Mouse (Mus musculus): ENCODE data around the gene Xpo4.

Gene Xpo4

DNA sequence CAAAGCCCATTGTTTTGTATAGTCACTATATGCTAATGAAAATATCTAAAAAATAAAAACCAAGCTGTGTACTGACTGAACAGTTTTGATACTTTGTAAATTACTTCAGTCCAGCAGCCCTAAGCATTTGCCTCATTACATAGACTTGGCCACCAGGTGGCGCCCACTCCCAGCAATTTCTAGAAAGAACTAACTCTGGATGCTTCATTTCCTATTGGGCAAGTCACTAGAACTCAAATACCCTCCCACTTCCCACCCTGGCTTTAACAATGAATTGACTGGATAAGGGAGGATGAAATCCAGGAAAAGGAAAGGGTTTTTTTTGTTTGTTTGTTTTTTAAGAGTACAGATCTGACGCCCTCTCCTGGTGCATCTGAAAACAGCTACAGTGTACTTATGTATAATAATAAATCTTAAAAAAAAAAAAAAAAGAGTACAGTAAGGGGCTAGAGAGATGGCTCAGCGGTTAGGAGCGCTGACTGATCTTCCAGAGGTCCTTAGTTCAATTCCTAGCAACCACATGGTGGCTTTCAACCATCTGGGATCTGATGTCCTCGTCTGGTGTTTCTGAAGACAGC is 14.8 kb upstream of the Xpo4 start:
- DNase-seq: peak; percentile 90 to 91

DNA sequence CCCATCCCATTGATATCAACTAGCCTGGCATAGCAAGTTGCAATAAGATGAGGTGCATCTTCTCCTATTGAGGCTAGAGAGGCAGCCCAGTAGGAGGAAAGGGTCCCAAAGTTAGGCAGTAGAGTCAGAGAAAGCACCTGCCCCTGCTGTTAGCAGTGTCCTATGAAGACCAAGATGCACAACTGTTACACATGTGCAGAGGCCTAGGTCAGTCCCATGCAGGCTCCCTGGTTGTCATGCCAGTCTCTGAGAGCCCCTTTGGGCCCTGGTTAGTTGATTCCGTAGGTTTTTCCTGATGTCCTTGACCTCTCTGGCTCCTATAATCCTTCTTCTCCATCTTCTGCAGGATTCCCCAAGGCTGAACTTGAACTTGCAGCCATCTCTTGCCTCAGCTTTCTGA is 14.3 kb upstream of the Xpo4 start:
- DNase-seq: no peak

DNA sequence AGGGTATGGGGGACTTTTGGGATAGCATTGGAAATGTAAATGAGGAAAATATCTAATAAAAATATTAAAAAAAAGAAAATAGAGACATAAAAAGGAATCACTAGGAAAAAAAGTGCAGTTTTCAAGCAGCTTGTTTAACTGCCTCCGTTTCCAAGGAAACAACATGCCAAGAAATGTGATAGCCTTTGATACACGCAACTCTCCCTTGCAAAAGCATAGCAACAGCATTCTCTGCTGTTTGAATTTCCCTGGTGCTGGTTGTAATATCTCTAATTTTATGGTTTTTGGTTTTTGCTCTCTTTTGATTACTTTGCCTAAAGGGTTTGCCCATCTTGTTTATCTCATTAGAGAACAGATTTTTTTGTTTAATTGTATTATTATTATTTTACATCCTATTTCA is 10.3 kb upstream of the Xpo4 start:
- DNase-seq: no peak

DNA sequence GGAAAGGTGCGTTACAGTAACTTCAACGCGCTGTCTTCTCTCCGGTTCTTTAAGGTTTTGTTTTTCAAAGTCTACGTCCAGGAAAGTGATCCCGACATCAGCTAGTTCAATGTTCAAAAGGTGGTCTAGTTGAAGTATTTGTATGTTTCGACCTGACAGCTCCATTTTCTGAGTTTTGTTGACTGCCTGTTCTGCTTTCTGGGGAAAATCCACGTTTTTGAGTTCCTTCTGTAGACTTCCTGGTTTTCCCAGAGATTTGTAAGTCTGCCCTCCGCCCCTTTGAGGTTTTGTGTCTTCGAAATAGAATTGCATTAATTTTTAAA is 359 bp upstream of the Xpo4 start:
- no peak for DNase-seq

DNA sequence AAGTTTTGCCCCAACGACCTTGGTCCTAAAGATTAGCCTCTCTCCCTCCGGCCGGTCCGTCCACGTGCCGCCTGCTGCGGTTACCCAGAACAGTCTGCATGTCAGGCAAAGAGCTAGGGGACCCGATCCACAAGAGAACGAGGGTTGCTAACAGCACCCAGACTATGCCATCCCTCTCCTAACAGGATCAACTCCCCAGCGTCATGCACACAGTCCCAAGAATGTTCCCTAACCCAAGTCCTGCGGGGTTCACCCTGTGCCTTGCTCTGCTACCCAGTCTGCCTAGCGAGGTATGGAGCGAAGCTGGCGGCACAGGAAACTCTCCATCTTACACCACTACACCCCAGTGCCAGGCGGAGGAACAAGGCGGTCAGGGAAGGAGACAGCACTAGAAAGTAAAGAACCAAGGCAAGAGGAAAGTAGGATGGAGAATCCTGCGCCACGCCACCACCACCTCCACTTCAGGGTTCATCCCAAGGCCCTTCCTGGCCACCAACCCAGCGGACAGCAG is 864 bp downstream of the Xpo4 start:
- no peak for DNase-seq

DNA sequence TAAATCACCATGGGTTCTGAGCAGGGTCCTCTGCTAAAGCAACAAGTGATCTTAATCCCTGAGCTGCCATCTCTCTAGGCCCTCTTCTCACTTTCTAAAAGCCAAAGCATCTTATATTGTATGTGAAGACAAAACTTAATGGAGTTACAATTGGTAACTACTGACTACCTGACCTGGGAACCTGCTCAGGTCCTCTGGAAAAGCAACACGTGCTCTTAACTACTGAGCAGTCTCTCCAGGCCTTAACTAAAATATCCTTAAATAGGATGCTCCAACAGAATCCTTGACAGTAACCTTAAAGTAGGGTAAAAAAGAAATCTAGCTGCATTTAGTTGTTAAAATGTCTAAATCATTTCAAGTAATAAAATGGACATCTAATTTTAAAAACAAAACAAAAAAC is 1.6 kb downstream of the Xpo4 start:
- no peak for DNase-seq

DNA sequence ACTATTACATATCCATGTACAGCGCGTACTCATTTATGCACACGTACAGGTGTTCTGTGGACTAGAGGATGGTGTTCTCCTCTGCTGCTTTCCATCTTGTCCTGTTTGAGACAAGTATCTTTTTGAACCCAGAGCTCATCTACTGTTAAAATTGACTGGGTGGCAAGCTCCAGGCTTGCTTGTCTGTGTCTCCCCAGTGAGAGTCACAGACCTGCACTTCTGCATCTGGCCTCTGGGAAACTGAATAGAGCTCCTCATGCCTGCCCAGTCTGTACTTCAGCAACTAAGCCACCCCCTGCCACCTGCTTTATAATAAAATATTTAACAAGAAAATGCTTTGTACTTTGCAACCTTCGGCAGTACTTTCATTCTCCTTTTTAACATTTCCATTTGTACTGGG is 6.9 kb downstream of the Xpo4 start:
- peak; percentile 17 to 20 for DNase-seq

DNA sequence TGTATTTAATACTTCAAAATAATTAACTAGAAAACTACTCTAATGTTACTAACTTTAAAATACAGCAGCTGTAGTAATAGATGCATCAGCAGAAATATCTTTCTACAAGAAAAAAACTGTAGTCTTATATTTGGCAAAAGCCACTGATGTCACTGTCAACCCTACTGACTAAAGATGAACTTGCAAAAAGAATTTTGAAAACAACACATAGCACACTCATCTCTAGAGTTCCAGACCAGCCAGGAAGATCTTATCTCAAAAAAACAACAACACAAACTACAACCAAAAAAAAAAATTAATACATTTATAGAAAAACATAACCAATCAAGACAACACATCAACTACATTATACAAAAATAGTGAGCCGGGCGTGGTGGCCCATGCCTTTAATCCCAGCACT is 7.7 kb downstream of the Xpo4 start:
- no peak for DNase-seq

DNA sequence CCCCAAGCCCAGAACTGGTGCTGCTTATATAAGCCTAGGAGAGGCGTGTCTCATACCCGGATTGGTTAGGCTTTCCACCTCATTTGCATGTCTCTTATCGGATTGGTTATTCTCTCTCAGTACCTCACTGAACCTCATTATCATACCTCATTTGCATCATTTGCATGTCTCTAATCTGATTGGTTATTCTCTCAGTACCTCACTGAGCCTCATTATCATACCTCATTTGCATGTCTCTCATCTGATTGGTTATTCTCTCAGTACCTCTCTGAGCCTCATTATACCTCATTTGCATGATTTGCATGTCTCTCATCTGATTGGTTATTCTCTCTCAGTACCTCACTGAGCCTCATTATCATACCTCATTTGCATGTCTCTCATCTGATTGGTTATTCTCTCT is 8.7 kb downstream of the Xpo4 start:
- DNase-seq: peak; percentile 9 to 12

DNA sequence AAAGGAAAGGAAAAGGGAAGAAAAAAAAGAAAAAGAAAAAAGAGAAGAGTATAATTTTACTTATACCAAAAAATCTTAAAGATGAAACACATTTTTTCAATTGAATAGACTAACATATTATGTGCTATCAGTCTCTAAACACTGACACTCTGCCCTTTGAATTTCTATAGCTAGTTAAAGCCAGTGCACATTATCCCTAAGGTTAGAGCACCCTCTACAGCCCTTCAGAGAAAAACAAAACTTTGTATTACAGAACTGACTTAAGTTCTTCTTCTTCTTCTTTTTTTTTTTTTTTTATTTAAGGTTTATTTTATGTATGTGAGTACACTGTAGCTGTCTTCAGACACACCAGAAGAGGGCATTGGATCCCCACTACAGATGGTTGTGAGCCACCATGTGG is 15.7 kb downstream of the Xpo4 start:
- no peak for DNase-seq

DNA sequence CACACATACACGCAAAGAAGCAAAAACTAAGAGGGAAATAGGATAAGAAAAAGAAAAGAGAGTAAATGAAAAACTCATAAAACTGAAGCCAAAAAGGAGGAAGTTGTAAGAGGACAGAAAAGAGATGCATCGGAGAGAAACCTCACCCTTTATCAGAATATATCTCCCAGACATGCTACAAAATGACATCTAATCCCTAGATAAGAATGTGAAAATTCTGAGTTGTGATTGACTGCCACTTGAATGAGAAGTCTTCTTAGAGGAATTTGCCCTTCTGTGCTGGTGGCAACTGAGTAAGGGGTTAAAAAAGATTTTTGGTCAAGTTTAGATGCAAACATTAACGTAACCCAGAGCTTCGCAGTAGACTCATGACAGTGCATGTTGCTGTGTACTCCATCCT is 19.1 kb downstream of the Xpo4 start:
- no peak for DNase-seq

DNA sequence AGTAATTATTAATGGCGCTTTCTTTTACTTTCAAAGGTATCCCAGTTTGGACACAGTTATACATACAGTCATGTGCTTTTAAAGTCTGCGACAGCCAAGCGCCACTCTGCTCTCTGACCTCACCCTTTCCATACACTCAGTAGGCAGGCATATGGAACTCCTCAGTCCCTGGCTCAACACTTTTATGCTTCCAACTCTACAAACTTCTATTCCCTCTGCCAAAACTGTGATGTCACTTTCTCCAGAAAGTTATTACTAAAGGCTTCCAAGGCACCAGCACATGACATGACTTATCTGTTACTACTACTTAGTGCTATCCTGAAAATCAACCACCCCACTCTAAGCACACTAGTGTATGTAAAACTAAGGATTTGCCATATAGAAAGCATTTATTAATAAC is 26.1 kb downstream of the Xpo4 start:
- no peak for DNase-seq

DNA sequence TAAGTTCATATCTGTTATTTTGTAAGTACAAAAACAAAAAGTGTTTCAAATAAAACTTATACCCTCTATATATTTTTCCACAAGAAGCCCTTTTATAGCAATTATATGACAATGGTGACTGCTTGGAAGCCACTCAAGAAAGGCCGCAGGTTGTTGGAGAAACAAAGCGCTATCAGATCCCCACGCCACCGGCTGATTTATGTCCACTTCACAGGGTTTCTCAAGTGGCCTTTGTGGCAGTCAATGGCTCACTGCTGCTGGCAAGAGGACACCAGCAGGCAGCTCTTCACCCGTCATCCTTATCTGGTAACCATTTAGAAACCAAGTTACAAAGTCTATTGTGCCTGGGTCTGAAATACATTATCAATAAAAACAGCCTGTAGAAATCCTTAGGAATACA is 31.1 kb downstream of the Xpo4 start:
- DNase-seq: no peak

DNA sequence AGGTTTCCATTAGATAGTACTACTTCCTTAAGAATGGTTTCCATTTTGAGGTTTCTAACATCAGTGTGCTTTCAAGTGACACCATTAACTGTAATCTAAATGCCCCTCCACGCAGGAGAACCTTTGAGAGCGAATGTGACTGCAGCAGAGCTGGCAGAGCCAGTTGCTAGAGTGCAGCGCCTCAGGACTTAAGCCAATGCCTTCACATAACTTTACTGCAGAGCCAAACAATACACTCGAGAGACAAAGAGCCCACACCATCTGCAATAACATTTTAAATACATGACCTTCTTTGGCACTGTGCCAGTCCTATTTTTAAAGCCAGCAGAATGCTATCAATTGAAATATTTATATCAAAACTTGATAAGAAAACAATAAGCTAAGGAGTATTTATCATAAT is 35.6 kb downstream of the Xpo4 start:
- no peak for DNase-seq

DNA sequence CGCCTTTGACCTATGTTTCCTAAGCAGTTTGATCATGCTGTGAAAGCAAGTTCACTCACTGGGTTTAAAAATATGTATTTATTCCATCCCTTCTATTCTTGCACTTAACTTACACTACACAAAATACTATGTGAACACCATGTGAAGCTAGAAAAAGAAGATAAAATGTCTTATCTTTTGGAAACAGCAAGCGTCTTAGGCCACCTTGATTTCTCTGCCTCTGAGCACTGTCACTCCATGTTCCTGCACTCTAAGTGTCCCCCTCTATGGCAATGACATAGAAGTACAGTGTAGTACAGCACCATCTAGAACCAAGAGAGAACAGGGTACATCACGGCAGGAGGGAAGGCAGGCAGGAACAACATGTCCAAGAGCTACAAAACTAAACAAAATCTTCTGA is 42.3 kb downstream of the Xpo4 start:
- DNase-seq: no peak

DNA sequence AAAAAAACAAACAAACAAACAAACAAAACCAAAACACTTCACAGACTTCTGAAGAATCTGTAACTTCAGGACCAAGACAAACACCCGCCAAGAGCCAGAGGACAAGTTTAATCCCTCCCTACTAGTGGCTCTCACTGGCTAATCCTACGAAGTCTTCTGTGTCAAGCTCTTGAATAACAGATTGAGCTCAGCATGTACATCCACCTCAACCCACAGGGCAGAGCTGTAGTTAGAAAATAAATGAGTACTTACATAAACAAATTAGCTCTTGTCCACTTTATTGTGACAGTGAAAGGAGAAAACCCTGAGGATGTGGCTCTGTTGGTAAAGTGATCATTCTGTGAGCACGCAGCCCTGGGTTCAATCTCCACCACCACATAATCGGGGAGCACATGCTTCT is 43.5 kb downstream of the Xpo4 start:
- DNase-seq: no peak

DNA sequence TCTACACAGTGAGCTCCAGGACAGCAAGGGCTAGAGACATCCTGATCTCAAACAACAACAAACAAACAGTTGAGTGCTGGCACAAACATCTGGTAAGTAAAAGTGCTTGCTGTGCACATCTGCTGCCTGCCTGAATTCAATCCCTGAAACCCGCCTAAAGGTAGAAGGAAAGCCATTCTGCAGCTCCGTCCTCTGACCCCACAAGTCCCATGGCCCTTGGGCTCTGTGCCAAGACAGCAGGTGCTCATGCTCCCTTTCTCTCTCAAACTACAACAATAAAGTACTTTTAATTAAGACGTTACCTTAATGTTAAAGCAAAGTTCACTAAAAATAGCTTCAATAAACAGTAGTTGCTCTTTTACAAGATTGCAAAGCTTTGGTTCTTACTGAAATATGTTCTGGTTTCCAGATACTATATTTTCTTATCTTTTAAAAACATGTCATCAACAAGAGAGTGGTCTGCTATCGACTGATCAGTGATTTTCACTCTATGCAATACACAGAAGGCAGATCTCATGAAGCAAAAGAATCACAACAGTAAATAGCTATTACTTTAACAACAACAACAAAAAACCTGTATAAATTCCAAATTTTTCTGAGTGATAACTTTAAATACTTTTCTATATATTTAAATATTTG is 44.5 kb downstream of the Xpo4 start:
- no peak for DNase-seq

DNA sequence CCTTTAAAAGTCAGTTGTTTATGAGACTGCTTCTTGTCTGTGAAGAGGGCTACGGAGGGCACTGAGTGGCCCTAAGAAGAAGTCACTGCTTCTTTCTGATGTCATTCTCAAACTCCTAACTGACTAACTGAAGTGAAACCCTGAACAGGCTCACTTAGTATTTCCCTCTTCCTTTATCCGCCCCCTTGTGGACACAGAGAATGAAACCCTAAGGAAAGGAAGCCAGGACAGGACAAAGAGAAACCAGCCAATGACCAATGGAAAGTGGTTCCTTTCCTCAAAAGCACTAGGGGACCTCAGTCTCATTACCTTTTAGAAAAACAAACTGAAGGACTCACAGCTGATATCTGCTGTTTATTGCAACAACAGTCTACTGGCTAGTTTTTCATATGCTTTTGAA is 45.7 kb downstream of the Xpo4 start:
- peak; percentile 14 to 31 for DNase-seq

DNA sequence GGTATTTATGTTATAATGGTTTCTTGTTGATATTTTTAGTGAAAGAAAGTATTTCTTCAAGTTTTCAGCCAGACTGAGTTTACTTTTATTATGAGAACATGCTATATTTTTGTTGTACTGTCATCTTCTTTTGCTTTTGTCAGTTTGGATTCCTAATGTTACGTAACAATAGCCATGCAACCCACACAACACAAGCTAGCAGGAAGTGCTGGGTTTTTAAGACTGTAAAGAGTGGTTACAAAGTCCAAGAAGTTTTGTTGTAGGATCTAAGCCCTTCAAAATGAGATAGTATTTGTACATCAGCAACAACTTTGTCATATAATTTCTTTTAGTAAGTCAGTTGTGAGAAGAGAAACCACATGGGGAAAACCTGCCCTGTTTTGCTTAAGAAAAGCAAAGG is 47.6 kb downstream of the Xpo4 start:
- DNase-seq: no peak

DNA sequence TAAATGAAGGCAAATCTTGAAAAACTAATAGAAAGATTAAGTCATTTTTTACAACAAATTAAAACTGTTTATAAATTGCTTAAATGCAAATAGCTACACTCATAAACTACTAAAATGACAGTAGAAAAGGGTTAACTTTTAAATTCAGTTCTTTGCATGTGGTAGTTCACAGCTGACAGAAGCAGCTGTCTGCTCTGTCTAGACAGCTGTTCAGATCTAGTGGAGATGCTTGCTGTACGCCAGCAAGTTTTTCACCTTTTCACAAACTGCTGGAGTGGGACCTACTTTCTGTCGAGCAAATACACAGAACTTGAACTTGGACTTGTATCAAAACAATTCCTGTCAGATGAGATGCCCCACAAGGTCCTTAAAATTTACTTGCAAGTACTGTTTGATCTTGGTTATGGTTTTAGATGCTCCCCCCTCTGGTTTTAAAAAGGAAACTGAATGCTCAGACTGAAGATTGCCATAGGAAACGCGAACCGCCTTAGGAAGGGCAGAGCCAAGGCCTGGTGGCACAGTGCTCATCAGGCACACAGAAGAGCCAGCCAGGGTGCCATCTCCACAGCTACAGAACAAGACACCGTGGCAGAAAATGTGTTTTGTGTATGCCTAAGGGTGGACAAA is 48.8 kb downstream of the Xpo4 start:
- DNase-seq: no peak

DNA sequence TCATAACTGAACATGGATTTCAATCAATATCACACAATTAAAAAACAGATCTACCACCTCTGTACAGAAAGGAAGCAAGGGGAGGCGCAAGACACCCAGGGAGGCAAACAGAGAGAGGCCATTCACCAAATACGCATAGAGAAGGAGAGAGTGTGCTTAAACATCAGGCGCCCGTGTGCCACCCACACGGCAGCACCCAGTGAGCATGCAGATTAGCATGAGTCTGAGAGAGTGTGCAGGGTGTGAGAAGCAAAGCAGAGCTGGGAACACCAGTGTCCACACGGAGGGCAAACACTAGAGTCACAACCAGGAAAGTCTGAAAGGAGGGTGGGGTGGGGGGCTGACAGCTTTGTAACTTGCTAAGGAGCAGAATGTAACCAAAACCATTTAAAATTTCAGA is 49.4 kb downstream of the Xpo4 start:
- DNase-seq: no peak

DNA sequence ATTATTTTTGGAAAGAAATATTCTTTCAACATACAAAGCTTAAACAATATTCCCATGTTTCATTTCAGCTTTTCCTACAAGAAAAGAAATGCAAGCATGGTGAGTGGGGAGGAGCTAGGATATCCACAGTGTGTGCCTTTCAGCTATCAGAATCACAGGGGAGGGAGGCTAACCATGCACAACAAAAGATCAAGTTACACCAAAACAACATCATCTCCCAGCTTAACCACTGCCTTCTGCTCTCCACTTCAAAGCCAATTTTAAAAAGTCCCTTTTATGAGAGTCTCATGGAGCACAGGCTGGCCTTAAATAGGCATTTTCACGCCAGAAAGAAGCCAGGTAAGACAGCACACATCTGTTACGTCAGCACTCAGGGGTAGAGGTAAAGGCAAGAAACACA is 54.2 kb downstream of the Xpo4 start:
- DNase-seq: no peak

DNA sequence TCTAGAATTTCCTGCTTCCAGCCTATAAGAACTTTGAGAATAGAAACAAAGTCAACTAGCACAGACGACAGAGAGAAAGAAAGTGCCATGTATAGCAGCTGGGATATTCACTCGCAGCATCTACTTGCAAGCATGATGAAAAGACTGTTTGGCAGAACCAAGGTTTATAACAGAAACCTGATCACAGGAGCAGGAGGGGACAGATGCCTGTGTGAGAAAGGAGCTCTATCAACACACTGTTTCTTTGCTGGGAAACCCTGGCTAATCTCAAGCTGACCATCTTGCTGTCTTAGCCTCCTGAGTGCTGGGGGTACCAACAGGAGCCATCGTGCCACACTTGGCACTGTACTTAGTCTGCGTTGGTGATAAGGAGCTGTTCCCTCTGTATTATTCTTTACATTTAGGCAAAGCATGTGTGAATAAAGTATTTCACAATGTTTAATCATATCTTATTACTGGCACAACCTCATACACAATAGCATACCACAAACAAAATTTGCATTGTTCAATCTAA is 55.4 kb downstream of the Xpo4 start:
- no peak for DNase-seq

DNA sequence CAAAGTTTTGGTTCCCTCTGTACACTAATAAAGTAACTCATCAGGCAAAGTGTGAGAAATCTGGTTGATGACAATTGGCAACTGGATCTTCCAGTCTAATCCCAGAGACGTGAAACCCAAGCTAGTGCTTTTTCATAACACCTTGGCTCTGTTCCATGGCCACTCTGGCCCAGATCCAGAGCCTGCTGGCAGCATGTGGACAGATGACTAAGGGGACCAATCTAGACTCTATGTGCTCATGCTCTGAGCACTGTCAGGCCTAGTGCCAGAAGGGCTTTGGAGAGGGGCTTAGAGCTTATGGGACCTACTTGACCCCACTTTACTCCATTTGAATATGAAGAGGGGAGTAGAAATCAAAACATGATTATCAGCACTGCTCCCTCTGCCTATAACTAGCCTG is 57.7 kb downstream of the Xpo4 start:
- no peak for DNase-seq

Measured in B cell, adult 2 months (primary cell).